Mouse (Mus musculus) liver, postnatal 0 days (tissue): ENCODE data around the gene Atox1. TPM values are rescaled to one million over a fixed set of nuclear protein-coding genes. Genes with fewer than 3 reads are reported as not detected.

Experiments used
- ATAC-seq: fragments of 200-750 bp; cut with Nextera tagmentation; 2 replicates; pipeline ENCODE4 v1.8.0; 2017; ENCODE audit warnings: mild to moderate bottlenecking, moderate library complexity
- DNase-seq: peaks from one replicate; pipeline ENCODE4 v3.0.0-alpha.2; 2016
- H3K27ac ChIP-seq: fragments of 300-500 bp; sonication (generic); 2 replicates; pipeline ENCODE4 v1.5.1; 2014; ENCODE audit warnings: antibody characterized with exemption, moderate library complexity, mild to moderate bottlenecking, low read depth
- H3K27me3 ChIP-seq: fragments of 300-500 bp; sonication (generic); 2 replicates; pipeline ENCODE4 v1.6.1; 2014; ENCODE audit warnings: low read length, control low read depth, mixed read lengths; ENCODE audit not compliant: insufficient read depth
- H3K36me3 ChIP-seq: fragments of 300-500 bp; sonication (generic); replicated peaks from 2 replicates; pipeline ENCODE4 v1.6.1; 2014; ENCODE audit warnings: mild to moderate bottlenecking, control low read depth, low read length, moderate library complexity, mixed read lengths; ENCODE audit not compliant: insufficient read depth
- H3K4me1 ChIP-seq: fragments of 300-500 bp; sonication (generic); 2 replicates; pipeline ENCODE4 v1.6.1; 2014; ENCODE audit warnings: antibody characterized with exemption, mild to moderate bottlenecking, control low read depth; ENCODE audit not compliant: insufficient read depth
- H3K4me2 ChIP-seq: fragments of 300-500 bp; sonication (generic); 2 replicates; pipeline ENCODE4 v1.6.1; 2014; ENCODE audit warnings: low read depth, mild to moderate bottlenecking, low read length, moderate library complexity, mixed read lengths
- H3K4me3 ChIP-seq: fragments of 300-500 bp; sonication (generic); 2 replicates; pipeline ENCODE4 v1.5.1; 2014; ENCODE audit warnings: low read depth, low read length
- H3K9ac ChIP-seq: fragments of 300-500 bp; sonication (generic); replicated peaks from 2 replicates; pipeline ENCODE4 v1.6.1; 2014; ENCODE audit warnings: mild to moderate bottlenecking, moderate library complexity
- H3K9me3 ChIP-seq: fragments of 300-500 bp; sonication (generic); 2 replicates; pipeline ENCODE4 v1.6.1; 2016; ENCODE audit warnings: mild to moderate bottlenecking, control low read depth, low read length, mixed read lengths
- CTCF ChIP-seq: sonication (generic); IDR thresholded peaks from 2 replicates; pipeline ENCODE4 v1.5.1; 2016; ENCODE audit warnings: antibody characterized with exemption, low read depth
- EP300 ChIP-seq: IDR thresholded peaks from 2 replicates; pipeline ENCODE4 v1.6.1; 2016; ENCODE audit warnings: antibody characterized with exemption, low read depth, mild to moderate bottlenecking
- WGBS: fragments of 180-500 bp; shearing (Covaris S2); extraction: QIAGEN DNeasy Blood & Tissue Kit; methylation state at CpG from one replicate; pipeline ENCODE4 v1.1.7; 2014; ENCODE audit not compliant: insufficient replicate concordance; 5-methylcytosine and 5-hydroxymethylcytosine counted together
- polyA plus RNA-seq: library from polyadenylated mRNA; unstranded; fragments of >200 nt; fragmentation: Nextera tagmentation; extraction: Ambion mirVana; gene quantifications from 2 replicates; pipeline ENCODE4 v1.2.1, GENCODE M21; 2015

Atox1 gene
- polyA plus RNA-seq, 1 experiment from 2014 or later, result 271 TPM

DNA sequence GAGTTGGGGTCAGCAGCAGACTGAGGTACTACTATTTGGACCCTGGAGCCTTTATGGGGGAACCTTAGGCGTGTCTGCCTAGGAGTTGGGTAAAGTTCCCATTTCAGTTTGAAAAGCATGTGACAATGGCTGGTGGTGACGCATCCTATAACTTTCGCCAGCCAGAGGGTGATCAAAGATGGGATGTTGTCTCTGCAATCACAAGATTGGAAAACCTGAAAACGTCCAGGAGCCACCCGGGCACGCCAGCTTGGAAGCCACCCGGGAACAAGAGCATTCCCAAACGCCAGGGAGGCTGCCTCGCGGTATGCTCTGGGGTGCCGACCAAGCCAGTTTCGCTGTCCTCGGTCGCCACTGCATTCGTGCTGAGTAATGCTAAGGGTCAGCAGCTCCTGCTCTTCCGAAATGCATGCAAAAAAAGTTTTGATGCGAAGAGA is 7.6 kb upstream of the Atox1 start:
- H3K4me2 ChIP-seq, result peak overlapping the region; percentile 94
- H3K9ac ChIP-seq, result peak overlapping the region; percentile 77
- no peaks in the 10 kb centered on the region for H3K9me3 ChIP-seq
- no peaks in the 10 kb centered on the region for H3K27me3 ChIP-seq
- H3K27ac ChIP-seq, result peak overlapping the region; percentile 99
- DNase-seq (no peak), ATAC-seq (peak; percentile 12)
- peaks cover 26% of the 10 kb centered on the region for H3K4me1 ChIP-seq
- H3K4me3 ChIP-seq, result peak overlapping the region; percentile 81
- TF ChIP-seq CTCF, result no peak
- no peak for TF ChIP-seq EP300
- under 1% methylated on average over 17 of the region's 17 CpGs for WGBS
- H3K36me3 ChIP-seq, result no peaks in the 10 kb centered on the region

DNA sequence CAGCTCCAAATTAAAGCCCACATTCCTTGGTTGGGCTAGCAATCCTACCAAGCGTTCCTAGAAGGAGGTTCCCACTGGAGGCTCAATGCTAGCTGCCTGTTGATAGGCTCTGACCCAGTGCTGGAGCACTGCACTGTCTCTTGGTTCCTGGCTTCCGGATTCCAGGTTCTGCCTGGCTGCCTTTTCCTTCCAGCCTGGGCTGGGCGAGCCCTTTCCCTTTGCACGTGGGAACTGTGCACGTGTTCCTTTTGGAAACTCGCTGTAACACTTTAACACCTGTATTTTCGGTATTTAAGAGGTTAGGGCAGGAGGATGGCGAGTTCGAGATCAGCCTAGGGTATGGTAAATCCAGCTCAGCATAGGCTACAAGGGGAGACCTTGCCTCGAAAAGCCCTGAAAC is 7.0 kb upstream of the Atox1 start:
- 63% methylated on average over 10 of the region's 10 CpGs for WGBS
- H3K36me3 ChIP-seq, result no peaks in the 10 kb centered on the region
- H3K4me3 ChIP-seq, result peak overlapping the region; percentile 81
- DNase-seq, result no peak
- peak overlapping the region; percentile 77 for H3K9ac ChIP-seq
- H3K9me3 ChIP-seq, result no peaks in the 10 kb centered on the region
- H3K27ac ChIP-seq, result peak overlapping the region; percentile 99
- H3K27me3 ChIP-seq, result no peaks in the 10 kb centered on the region
- no peak for TF ChIP-seq CTCF
- TF ChIP-seq EP300, result no peak
- ATAC-seq, result no peak
- H3K4me2 ChIP-seq, result peak overlapping the region; percentile 94
- H3K4me1 ChIP-seq, result peaks cover 26% of the 10 kb centered on the region

DNA sequence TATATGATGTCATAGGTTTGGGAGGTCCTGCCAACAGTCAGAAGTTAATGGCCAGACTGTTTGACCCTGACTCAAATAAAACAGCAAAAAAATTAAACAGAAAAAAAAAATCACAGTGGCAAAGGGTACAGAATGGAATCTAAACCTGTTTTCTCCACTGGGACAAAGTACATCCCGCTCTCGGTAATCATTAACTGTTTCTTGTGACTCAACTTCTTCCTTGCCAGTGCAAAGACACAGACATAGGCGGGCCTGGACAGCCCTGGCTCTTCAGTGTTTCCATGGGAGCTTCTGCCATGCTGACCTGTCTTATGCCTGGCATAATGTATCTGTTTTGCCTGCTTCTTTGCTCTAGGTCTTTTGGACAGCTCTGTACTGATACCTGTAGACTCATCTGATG is 4.1 kb upstream of the Atox1 start:
- H3K9ac ChIP-seq, result no peak overlapping the region
- no peaks in the 10 kb centered on the region for H3K27me3 ChIP-seq
- H3K27ac ChIP-seq, result peak overlapping the region; percentile 64
- ATAC-seq (no peak), DNase-seq (no peak)
- TF ChIP-seq EP300 (no peak), CTCF (no peak)
- H3K4me2 ChIP-seq, result peak overlapping the region; percentile 29; the same call in 1 of the 2 replicates
- no peak overlapping the region for H3K4me3 ChIP-seq
- WGBS, result 59% methylated on average over 3 of the region's 3 CpGs
- no peaks in the 10 kb centered on the region for H3K9me3 ChIP-seq
- H3K4me1 ChIP-seq, result peaks cover 23% of the 10 kb centered on the region
- no peaks in the 10 kb centered on the region for H3K36me3 ChIP-seq

DNA sequence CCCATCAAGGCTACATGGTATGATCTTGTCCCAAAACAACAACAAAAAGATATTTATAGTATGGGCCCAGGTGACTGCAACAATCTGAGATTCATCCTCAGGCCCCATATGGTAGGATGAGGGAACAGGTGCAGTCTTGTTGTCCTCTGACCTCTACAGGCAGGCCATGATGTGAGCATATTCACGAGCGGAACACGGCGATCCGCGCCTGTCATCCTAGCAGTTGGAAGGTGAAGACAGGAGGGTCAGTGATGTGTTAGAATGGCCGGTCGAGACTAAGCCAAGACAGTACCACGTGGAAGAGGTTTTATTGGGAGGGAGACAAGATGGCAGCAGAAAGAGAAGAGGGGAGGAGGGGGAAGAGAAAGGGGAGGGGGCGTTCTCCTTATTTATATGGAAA is 3.7 kb upstream of the Atox1 start:
- H3K36me3 ChIP-seq, result no peaks in the 10 kb centered on the region
- no peak overlapping the region for H3K4me3 ChIP-seq
- no peaks in the 10 kb centered on the region for H3K9me3 ChIP-seq
- DNase-seq, result no peak
- TF ChIP-seq EP300, result no peak
- no peak for TF ChIP-seq CTCF
- no peaks in the 10 kb centered on the region for H3K27me3 ChIP-seq
- no peak overlapping the region for H3K9ac ChIP-seq
- WGBS, result 75% methylated on average over 10 of the region's 10 CpGs
- peak overlapping the region; percentile 64 for H3K27ac ChIP-seq
- peaks cover 27% of the 10 kb centered on the region for H3K4me1 ChIP-seq
- ATAC-seq, result no peak
- no peak overlapping the region for H3K4me2 ChIP-seq

DNA sequence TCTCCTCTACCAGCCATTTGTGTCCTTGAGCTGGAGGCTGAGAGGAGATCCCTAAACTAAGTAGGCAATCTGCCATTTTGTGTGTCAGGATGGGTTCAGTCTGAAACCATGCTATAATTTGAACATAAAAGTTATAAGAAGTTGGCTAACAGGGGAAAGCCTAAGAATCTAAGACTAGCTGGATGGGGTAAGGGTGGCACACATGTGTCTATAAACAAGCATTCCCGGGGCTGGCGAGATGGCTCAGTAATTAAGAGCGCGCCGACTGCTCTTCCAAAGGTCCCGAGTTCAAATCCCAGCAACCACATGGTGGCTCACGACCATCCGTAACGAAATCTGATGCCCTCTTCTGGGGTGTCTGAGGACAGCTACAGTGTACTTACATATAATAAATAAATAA is 1.1 kb upstream of the Atox1 start:
- Histone ChIP-seq H3K27me3 (no peaks in the 10 kb centered on the region), H3K36me3 (no peaks in the 10 kb centered on the region), H3K4me3 (no peak overlapping the region), H3K9ac (no peak overlapping the region), H3K9me3 (no peaks in the 10 kb centered on the region), H3K4me1 (peaks cover 31% of the 10 kb centered on the region), H3K4me2 (no peak overlapping the region), H3K27ac (no peak overlapping the region)
- 92% methylated on average over 9 of the region's 9 CpGs for WGBS
- ATAC-seq (no peak), DNase-seq (no peak)
- TF ChIP-seq EP300, result no peak
- TF ChIP-seq CTCF, result no peak

DNA sequence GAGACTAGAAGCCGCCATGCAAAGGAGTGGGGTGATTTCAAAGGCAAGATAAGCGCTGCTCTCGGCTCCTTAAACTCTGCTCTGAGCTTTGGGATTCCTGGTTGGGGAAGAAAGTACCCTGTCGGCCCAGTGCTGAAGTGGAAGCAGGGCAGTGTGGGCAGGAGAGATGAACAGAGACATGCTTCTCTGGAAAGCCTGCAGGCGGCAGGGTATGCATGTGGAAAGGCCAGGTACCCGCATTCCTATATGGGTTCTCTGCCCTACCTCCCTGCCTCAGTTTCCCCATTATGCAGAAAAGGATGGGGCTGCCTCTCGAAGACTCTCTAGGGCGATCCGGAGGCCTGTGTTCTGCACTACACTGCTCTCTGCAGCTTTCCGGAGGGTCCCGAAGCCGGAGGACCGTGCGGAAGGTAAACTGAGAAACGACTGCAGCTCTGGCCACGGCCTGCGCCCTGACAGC is 450 bp downstream of the Atox1 start:
- no peaks in the 10 kb centered on the region for H3K36me3 ChIP-seq
- TF ChIP-seq EP300 (no peak), CTCF (peak; percentile 54)
- DNase-seq (peak; percentile 47), ATAC-seq (peak; percentile 12)
- 1% methylated on average over 17 of the region's 17 CpGs for WGBS
- H3K9ac ChIP-seq, result peak overlapping the region; percentile 73
- H3K27me3 ChIP-seq, result no peaks in the 10 kb centered on the region
- H3K9me3 ChIP-seq, result no peaks in the 10 kb centered on the region
- H3K4me1 ChIP-seq, result peaks cover 34% of the 10 kb centered on the region
- peak overlapping the region; percentile 91 for H3K27ac ChIP-seq
- peak overlapping the region; percentile 69 for H3K4me3 ChIP-seq
- peak overlapping the region; percentile 85 for H3K4me2 ChIP-seq
